Mouse (Mus musculus) thymus, adult 2 months (tissue): ENCODE data around the gene Rpusd1. TPM values are rescaled to one million over a fixed set of nuclear protein-coding genes. Genes with fewer than 3 reads are reported as not detected.
"Not testable (repeated sequence)": the region's sequence is repeated elsewhere in the genome, so short reads cannot be mapped to it uniquely, and the experiment has no call there.

Experiments
- DNase-seq: peaks from one replicate; pipeline ENCODE4 v3.0.0; 2021
- H3K27ac ChIP-seq: fragments of 200-500 bp; 2 replicates; pipeline ENCODE4 v1.5.1; 2012; ENCODE audit warnings: low read length, control low read depth; ENCODE audit not compliant: control insufficient read depth, insufficient read depth
- H3K27me3 ChIP-seq: fragments of 200-500 bp; 2 replicates; pipeline ENCODE4 v1.6.1; 2012; ENCODE audit warnings: mild to moderate bottlenecking, low read length, moderate library complexity, mixed read lengths; ENCODE audit not compliant: control insufficient read depth, insufficient read depth
- H3K36me3 ChIP-seq: fragments of 200-500 bp; 2 replicates; pipeline ENCODE4 v1.6.1; 2012; ENCODE audit warnings: mild to moderate bottlenecking, low read length, moderate library complexity; ENCODE audit not compliant: control insufficient read depth, insufficient read depth
- H3K4me1 ChIP-seq: fragments of 200-500 bp; replicated peaks from 2 replicates; pipeline ENCODE4 v1.6.1; 2012; ENCODE audit warnings: low read length; ENCODE audit not compliant: control insufficient read depth, insufficient read depth
- H3K4me3 ChIP-seq: fragments of 200-500 bp; 2 replicates; pipeline ENCODE4 v1.5.1; 2012; ENCODE audit warnings: mild to moderate bottlenecking, low read length, control low read depth, moderate library complexity; ENCODE audit not compliant: control insufficient read depth, insufficient read depth
- CTCF ChIP-seq: fragments of 200-500 bp; IDR thresholded peaks from 2 replicates; pipeline ENCODE4 v1.5.1; 2012; ENCODE audit warnings: mild to moderate bottlenecking, control low read depth, low read length, moderate library complexity, borderline replicate concordance; ENCODE audit not compliant: control insufficient read depth, poor library complexity, insufficient read depth; ENCODE audit errors: extremely low read depth
- POLR2A ChIP-seq: fragments of 200-500 bp; IDR thresholded peaks from 2 replicates; pipeline ENCODE4 v1.6.1; 2012; ENCODE audit warnings: mild to moderate bottlenecking, low read length, control low read depth, moderate library complexity; ENCODE audit not compliant: control insufficient read depth, poor library complexity, insufficient read depth; ENCODE audit errors: extremely low read depth
- WGBS: fragments of 180-500 bp; shearing (Covaris S2); methylation state at CpG from one replicate; pipeline ENCODE4 v1.1.7; 2018; 5-methylcytosine and 5-hydroxymethylcytosine counted together
- polyA plus RNA-seq: library from polyadenylated mRNA; depleted of rRNA; stranded (reverse); fragments of >200 nt; gene quantifications from 2 replicates; pipeline ENCODE4 v1.2.3, GENCODE M21; 2012

Gene Rpusd1
- polyA plus RNA-seq, 1 experiment: 68.6 TPM

GRCm38 (mm10) chr17:25735745-25736144, 8.3 kb downstream of the Rpusd1 start, which contains the start of gene Mslnl:
Mslnl (plus strand) TSS chr17:25736042.
- Histone ChIP-seq H3K4me1 (no peaks in the 10 kb centered on the region), H3K36me3 (no peaks in the 10 kb centered on the region), H3K4me3 (no peak within 1 kb of the TSS), H3K27me3 (no peaks in the 10 kb centered on the region), H3K27ac (no peak within 1 kb of the TSS)
- 79% methylated on average over 3 of the region's 3 CpGs for WGBS
- DNase-seq: no peak
- TF ChIP-seq POLR2A: no peak
- no peak for TF ChIP-seq CTCF

DNA sequence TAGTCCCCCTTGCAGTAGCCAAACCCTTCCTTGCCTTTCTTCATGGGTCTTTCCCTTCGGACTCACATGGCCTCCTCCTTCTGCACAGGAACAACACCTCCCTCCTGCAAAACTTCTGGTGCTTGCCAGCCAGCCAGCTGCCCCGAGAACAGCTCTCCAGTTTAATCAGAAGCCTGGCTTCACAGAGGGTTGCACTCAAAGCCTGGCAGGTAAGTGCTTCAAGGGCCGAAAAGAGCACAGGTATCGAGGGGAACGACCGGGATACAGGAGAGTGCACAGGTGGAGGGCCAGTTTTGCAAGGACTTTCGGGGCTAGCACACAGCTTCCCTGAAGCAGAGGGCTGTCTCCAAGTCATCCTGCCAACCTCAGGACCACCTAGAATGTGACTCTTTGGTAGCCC, 11.4 kb downstream of the Rpusd1 start:
- H3K4me3 ChIP-seq: no peak overlapping the region
- H3K27me3 ChIP-seq: no peaks in the 10 kb centered on the region
- no peak overlapping the region for H3K27ac ChIP-seq
- WGBS: 78% methylated on average over 7 of the region's 7 CpGs
- H3K36me3 ChIP-seq: no peaks in the 10 kb centered on the region
- DNase-seq: no peak
- TF ChIP-seq CTCF (no peak), POLR2A (no peak)
- H3K4me1 ChIP-seq: no peaks in the 10 kb centered on the region

GRCm38 (mm10) chr17:25741471-25741870, 14.0 kb downstream of the Rpusd1 start:
- not testable (repeated sequence) for H3K27me3 ChIP-seq, DNase-seq, H3K27ac ChIP-seq, H3K36me3 ChIP-seq, H3K4me1 ChIP-seq, H3K4me3 ChIP-seq
- 82% methylated on average over 12 of the region's 12 CpGs for WGBS

DNA sequence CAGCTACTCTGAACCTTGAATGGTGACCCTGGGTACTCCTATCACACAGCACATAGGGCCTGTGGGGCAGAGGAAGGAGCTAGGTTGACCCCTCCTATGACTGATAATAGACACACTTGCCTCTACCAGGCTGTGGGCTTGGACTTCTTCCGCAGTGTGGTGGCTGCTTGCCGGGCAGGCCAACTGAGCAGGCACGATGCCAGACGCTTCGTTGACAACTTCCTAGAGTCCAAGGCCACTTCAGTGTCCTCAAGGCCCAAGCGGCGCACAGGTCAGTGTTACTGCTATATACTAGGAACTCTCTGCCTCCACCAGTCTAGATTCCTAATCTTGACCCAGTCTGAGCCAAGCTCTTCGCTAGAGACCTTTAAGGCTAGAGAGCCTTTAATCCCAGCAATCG, 16.4 kb downstream of the Rpusd1 start:
- Histone ChIP-seq H3K27me3 (no peaks in the 10 kb centered on the region), H3K27ac (no peak overlapping the region), H3K36me3 (no peaks in the 10 kb centered on the region), H3K4me1 (no peaks in the 10 kb centered on the region), H3K4me3 (no peak overlapping the region)
- WGBS: 94% methylated on average over 9 of the region's 9 CpGs
- no peak for DNase-seq
- TF ChIP-seq POLR2A (no peak), CTCF (no peak)

GRCm38 (mm10) chr17:25744311-25744710, 16.8 kb downstream of the Rpusd1 start:
- DNase-seq: no peak
- Histone ChIP-seq H3K4me3 (no peak overlapping the region), H3K27ac (no peak overlapping the region), H3K36me3 (no peaks in the 10 kb centered on the region), H3K27me3 (no peaks in the 10 kb centered on the region), H3K4me1 (no peaks in the 10 kb centered on the region)
- 81% methylated on average over 10 of the region's 10 CpGs for WGBS
- no peak for TF ChIP-seq POLR2A

DNA sequence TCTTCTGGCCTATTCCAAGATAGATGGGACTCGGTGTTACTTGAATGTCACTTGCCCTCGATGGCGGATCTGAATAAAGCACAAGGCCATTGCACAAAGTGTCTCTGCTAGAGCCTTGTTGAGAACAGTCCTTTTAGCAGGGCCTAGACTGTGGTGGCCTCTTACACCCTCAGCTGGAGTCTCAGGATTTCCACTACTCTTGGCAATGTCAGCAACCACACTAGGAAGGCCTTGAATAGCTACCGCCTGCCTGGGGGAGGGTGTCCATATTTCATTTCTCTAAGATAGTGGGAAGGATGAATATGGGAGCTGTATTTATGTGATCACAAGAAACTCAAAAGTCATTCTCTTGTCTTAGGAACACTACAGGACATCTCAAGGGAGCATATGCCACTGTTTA, 20.8 kb downstream of the Rpusd1 start:
- H3K27me3 ChIP-seq: no peaks in the 10 kb centered on the region

GRCm38 (mm10) chr17:25749314-25749713, 21.8 kb downstream of the Rpusd1 start:
- Histone ChIP-seq H3K4me1 (no peaks in the 10 kb centered on the region), H3K4me3 (no peak overlapping the region), H3K36me3 (no peaks in the 10 kb centered on the region), H3K27me3 (no peaks in the 10 kb centered on the region), H3K27ac (no peak overlapping the region)
- DNase-seq: no peak
- 90% methylated on average over 6 of the region's 6 CpGs for WGBS
- TF ChIP-seq POLR2A (no peak), CTCF (no peak)

More for the DNA sequence above, 20.8 kb downstream of the Rpusd1 start:
- Histone ChIP-seq H3K36me3 (no peaks in the 10 kb centered on the region), H3K4me1 (no peaks in the 10 kb centered on the region), H3K4me3 (no peak overlapping the region), H3K27ac (no peak overlapping the region)
- 93% methylated on average over 4 of the region's 4 CpGs for WGBS
- TF ChIP-seq POLR2A: no peak
- TF ChIP-seq CTCF: no peak
- no peak for DNase-seq

GRCm38 (mm10) chr17:25751446-25751845, 24.0 kb downstream of the Rpusd1 start:
- DNase-seq: no peak
- Histone ChIP-seq H3K4me3 (no peak overlapping the region), H3K4me1 (no peaks in the 10 kb centered on the region), H3K27me3 (no peaks in the 10 kb centered on the region), H3K27ac (no peak overlapping the region), H3K36me3 (no peaks in the 10 kb centered on the region)
- WGBS: 42% methylated on average over 5 of the region's 5 CpGs
- no peak for TF ChIP-seq CTCF
